Mouse (Mus musculus) frontal cortex, postnatal 14 days (tissue): ENCODE measurements around the gene Rassf2.

Experiments
- DNase-seq, 2 experiments: peaks; one replicate each; pipeline ENCODE4 v3.0.0; 2022; ENCODE audit warnings: low spot score in 2 of 2

Gene Rassf2

GRCm38 (mm10) chr2:132029646-132030417 lies at the start of gene Rassf2:
Rassf2 (minus strand) TSS chr2:132030258.
- DNase-seq: peak; percentile 72 to 77

DNA sequence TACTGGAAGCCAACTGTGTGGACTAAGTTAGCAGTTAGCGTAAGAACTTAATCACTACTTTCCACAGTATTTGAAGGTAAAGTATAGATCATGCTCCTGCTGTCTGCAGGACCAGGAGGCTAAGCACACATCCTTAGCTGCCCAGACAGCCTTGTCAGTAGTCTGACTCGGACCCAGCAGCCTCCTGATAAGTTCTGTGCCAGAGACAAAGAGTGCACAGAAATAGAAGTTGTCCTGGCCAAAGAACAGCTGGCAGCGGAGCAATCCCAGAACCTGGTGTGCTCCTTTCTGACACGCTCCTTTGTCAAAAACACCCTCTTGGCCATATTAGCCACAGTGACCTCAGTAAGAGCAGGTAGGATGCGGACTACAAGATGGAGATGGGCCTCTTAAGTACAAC lies 49.1 kb upstream of the Rassf2 start:
- no peak for DNase-seq

DNA sequence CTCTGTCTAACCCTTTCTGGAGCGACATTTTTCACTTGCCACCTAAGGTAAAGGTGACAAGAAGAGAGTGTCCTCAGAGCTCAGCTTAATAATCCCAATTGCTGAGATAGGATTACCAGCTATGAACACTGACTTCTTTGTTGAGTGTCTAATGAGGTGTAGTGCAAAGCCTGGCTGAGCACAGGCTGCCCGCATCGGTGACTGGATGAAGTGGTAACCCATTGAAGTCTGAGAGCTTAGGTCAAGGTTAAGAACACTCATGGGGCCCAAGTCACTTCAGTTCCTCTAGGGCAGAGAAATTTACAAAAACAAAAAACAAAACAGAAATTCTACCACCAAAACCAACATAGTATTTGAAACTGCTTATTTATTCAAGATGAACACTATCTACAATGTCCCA lies 43.0 kb upstream of the Rassf2 start:
- no peak for DNase-seq

DNA sequence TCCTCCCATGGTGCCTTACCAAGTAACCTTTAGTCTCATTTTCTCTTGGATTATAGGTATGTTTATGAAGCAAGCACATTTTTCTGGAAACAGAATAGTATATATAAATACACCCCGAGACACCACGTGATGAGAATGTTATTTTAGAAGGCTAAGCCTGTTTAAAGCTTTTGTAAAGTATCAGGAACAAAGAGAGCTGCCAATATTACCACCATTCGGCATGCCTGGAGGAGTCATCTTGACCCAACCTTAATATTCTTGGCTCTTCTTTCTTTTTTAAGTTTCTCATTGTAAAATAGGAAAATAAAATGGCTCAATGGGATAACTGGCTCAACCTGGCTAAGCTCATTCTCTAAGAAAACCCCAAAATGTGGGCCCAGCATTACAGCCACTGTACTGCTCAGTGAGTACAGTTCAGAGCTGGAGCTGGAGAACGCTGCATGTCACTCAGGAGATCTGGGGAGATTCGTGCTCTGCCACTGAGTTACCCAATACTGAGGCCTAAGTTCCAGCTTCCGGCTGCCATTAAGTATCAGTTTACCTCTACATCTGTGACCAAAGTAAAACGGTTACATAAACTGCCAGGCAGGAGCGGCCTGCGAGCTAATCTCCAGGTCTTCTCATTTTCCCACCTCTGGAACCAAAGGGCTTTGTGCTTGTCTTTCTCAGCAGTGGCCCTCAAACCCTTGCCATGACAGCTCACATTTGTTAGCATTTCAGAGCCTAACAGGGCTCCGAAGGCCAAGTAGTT lies 40.1 kb upstream of the Rassf2 start:
- DNase-seq: no peak

DNA sequence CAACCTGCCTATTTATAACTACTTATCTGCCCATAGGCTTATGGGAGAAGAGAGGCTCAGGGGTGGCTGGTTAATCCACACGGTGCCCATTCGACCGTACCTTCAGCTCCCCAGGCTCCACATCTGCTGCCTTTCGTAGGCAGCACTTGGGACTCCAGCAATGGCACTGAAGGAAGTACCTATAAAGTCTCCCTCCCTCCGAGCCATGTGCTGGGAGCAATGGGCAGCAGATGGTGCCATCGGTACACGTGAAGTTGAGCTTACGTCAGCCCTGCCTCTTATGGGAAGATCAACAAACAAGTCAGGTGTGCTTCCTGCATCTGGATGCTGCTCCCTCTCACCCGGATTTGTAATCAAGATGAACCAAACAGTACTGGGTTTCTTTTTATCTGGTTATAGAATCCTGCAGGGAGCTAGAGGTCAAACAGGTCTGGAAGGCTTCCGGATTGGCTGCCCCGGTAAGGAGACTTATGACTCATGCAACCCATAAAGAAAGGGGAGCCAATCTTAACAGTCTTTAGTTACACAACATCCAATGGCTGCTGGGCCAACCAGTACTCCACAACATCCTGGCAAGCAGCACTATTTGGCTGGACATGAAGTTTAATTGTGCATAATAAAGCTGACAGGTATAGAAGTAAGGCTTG lies 34.2 kb upstream of the Rassf2 start:
- DNase-seq: no peak

- no peak for DNase-seq
These were observed 33.7 kb upstream of the Rassf2 start for GRCm38 (mm10) chr2:132063776-132064175.

GRCm38 (mm10) chr2:132061884-132062283 lies 31.8 kb upstream of the Rassf2 start:
- no peak for DNase-seq

DNA sequence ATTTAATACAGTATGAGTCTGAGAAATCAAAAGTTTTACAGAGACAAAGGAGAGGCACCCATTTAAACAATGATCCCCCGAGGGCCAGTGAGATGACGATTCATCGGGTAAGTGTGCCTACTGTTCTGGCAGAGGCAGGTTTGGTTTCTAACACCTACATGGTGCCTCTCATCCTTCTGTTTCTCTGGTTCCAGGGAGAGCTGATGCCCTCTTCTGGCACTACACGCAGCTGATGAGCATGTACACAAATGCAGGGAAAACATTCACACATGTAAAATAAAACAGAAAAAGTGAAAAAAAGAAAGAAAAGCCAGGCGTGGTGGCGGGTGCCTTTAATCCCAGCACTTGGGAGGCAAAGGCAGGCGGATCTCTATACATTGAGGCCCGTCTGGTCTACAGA lies 29.9 kb upstream of the Rassf2 start:
- no peak for DNase-seq

- DNase-seq: no peak
These were observed 25.3 kb upstream of the Rassf2 start for GRCm38 (mm10) chr2:132055349-132055753.

- DNase-seq: no peak
These were observed 23.8 kb upstream of the Rassf2 start for GRCm38 (mm10) chr2:132053824-132054223.

GRCm38 (mm10) chr2:132051798-132052197 lies 21.7 kb upstream of the Rassf2 start:
- no peak for DNase-seq

DNA sequence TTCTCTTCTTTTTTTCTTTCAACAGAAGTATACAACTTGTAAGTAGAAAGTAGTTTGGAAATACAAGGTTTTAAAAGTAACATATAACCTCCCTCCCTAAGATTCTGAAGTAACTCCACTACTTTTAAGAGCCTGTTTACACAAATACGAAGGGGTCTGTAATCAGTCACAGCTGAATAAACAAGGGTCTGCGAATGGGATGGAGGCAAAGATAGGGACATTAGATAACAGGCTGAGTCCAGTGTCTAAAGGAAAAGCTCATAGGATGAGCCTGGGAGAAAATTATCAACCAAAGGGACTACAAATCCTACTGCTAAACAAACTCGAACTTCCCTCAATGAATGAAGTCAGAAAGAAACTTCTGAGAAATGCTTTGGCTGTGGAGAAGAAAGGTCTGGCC lies 19.9 kb upstream of the Rassf2 start:
- DNase-seq: no peak

DNA sequence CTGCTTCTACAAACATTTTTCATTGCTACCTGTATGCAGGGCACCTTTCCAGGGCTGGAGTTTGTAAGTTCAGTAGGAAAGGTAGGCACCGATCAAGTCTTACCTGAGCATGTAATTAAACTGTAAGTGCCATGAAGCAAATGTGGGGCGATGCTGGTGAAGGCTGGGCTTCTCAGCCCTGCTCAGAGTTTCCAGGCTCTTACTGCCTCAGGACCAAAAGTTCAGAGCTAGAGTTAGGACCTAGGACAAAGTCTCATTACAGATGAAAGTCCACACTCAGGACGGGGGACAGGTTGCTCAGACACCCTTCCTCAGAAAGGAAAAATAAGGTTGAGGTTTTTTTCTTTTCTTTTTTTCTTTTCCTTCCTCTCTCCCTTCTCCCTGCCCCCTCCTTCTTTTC lies 19.4 kb upstream of the Rassf2 start:
- no peak for DNase-seq

GRCm38 (mm10) chr2:132048143-132048772 lies 18.2 kb upstream of the Rassf2 start:
- DNase-seq: no peak

GRCm38 (mm10) chr2:132047364-132047763 lies 17.3 kb upstream of the Rassf2 start:
- no peak for DNase-seq

GRCm38 (mm10) chr2:132046659-132047058 lies 16.6 kb upstream of the Rassf2 start:
- no peak for DNase-seq

DNA sequence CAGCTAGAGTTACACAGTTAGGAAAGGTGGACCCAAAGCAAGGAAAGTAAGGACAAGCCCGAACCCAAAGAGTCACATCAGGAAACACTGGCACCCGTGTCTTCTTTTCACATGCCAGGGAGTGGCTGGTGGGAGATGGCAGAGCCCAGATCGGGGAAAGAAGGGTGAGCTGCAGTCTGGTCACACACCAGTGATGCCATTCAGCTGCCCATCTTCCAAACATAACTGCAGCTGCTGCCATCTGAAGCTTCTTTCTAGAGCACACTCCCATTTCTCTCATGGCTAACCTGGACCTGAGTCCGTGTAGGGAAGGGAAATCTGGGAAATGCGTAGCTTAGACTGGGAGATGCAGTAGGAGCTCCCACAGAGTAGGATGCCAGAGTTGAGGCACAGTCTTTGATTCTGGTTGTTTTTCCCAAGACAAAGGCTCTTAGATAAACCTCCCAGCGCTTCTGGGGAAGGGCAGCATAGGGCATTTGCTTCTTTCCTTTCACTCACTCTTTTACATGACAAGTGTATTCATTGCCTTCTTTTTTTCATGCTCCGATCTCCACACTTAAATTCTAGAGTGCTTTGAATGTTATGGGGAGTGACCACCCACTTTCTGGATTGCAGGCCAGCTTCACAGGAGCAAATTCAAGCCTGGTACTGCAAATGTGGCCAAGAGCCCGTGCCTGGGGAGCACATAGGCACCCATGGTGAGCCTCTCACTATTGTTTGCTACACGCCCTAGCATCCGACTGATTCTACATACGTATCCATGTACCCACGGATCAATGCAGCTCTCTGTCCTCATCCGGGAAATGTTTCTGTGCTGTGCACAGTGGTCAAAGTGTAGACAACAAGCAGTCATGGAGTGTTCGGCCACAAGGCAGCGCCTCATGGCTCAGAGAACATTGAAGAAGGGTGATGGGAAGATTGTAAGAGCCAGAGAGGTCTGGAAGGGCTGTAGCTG lies 14.5 kb upstream of the Rassf2 start:
- DNase-seq: no peak

DNA sequence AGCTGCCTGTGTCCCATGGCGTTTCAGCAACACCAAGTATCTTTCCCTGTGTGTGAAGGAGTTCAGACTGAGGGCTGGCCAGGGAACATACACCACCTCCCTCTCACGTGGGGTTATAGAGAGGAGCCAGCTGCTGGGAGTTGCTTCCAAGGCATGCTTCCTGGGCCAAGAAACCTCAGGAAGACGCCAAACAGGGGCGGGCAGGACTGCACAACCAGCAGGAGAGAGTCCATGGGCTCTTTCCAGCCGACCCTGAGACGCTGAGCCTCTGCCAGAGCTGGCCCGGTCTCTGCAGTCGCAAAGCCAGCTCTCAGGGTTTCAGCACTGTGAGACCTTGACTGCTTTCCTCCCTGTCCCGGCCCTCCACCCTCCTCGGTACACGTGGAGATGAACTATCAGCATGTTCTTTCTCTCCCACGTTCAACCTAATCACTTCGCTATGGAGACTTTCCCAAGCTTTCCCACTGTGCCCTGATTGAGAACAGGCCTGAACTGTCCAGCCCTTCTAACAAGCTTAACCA lies 13.1 kb upstream of the Rassf2 start:
- peak; percentile 37 to 55 for DNase-seq

GRCm38 (mm10) chr2:132039894-132040293 lies 9.8 kb upstream of the Rassf2 start:
- no peak for DNase-seq

DNA sequence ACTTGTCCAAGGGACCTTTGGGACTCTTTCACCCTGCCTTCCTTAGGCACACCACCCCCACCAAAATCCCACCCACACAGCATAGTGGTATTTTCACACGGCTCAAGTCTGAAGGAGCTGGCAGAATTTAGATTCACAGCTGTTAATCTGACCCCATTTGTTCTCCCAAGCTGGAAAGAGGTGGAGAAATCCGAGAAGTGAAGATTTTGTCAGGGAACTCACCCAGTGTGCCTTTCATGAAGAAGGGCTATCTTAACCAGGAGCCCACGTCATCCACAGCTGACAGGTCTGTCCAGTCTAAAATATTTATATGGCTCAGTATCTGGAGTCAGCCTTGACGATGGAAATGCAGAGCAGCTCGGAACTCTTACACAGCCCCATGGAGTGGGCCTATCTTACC lies 6.3 kb upstream of the Rassf2 start:
- no peak for DNase-seq

GRCm38 (mm10) chr2:132035470-132035835 lies 5.4 kb upstream of the Rassf2 start:
- no peak for DNase-seq
